Mouse (Mus musculus): ENCODE results near the gene E2f2.

- TF ChIP-seq GATA1 (IDR thresholded peaks at IDR 0.05; ENCODE audit: borderline replicate concordance, low read length) (no peak), CTCF (IDR thresholded peaks at IDR 0.05; ENCODE audit: low read depth, low read length) (no peak), TAL1 (conservative IDR thresholded peaks at IDR 0.05; ENCODE audit: low read depth, low read length) (peak; percentile 81), GATA2 (IDR thresholded peaks at IDR 0.05; ENCODE audit: borderline replicate concordance, low read depth, low read length) (no peak)
These were observed 5.6 kb downstream of the E2f2 start for GRCm38 (mm10) chr4:136177612-136178474.

Measured in G1E (cell line).